Mouse (Mus musculus) T-helper 1 cell (primary cell): ENCODE results near the gene Mettl7a3.

ENCODE experiments used
- in situ Hi-C: fragments of 300-600 bp; cut with MboI, MseI; formaldehyde crosslinking; loops from one replicate; pipeline ENCODE4 v1.15.1; 2025; ENCODE audit warnings: high pct_unique_total_duplicates

Mettl7a3 gene

GRCm38 (mm10) chr15:100385705-100386104 is 51.0 kb downstream of the Mettl7a3 start:
- in situ Hi-C loops = no loop called here

- in situ Hi-C loops = no loop called here
Measured at GRCm38 (mm10) chr15:100387544-100388223, 53.0 kb downstream of the Mettl7a3 start.

GRCm38 (mm10) chr15:100388224-100388835 is 53.6 kb downstream of the Mettl7a3 start:
- in situ Hi-C loops = no loop called here

- in situ Hi-C loops = no loop called here
Measured at GRCm38 (mm10) chr15:100388886-100389285, 54.2 kb downstream of the Mettl7a3 start.
